Mouse (Mus musculus): ENCODE results near the gene Pygo2.

Gene Pygo2

DNA sequence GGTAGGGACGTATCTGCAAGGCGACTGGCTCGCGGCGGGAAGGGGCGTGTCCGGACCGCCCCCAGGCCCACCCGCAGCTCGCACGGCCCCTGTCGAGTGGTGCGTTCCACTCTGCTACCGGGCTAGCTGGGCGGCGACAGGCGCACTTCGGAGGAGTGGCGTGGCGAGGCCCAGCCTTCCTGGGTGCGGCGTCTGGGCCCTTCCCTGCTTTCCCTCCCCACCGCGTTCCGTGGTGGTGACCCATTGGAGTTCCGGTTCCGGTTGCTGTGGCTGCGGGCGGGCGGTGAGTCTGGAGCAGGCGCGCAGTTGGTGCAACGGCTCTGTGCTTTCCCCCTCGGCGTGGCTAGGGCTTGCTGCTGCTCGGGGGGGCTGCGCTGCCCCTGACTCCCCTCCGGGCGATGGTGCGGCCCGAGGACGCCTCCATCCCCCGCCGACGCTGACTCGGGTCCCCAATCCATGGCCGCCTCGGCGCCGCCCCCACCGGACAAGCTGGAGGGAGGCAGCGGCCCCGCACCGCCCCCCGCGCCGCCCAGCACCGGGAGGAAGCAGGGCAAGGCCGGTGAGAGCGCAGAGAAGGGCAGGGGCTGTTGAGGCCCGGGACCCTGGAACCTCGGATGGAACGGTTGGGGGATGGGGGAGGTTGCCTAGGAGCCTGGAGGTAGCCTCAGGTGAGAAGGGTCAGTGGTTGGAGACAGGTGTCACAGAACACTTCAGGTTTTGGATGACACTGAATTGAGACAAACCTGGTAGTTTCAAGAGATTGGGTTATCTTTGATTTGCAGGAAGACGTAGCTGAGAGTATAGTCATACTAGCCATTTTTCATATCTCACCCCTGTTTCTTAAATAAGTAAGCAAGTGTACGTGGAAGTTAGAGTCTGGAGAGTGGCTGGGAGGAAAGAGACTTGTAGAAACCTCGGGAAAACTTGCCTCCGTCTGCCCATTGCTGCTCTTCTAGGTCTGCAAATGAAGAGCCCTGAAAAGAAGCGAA is at the start of gene Pygo2:
Pygo2 (plus strand) TSS at position 44 of the 989 bp plus-strand sequence.
- peak; percentile 76 to 87 for DNase-seq (ENCODE audit: low spot score in 2 of 2)

DNA sequence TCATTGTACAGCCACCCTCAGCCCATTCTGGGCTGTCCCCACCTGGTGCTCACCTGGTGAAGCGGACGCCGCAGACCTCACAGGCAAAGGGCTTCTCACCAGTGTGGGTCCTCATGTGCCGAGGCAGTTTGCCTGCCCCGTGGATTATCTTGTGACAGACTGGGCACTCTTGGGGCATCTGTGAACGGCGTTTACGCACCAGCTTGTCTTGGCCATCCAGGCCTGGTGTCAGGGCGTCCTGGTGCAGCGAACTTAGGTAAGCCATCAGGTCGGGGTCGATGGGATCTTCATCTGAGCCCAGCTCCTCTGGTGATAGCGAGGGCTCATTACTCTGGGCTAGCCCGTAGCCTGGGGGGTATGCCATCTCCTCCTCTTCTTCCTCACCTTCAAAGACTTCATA is 49.7 kb upstream of the Pygo2 start:
- no peak for DNase-seq (ENCODE audit: low spot score in 2 of 2)

DNA sequence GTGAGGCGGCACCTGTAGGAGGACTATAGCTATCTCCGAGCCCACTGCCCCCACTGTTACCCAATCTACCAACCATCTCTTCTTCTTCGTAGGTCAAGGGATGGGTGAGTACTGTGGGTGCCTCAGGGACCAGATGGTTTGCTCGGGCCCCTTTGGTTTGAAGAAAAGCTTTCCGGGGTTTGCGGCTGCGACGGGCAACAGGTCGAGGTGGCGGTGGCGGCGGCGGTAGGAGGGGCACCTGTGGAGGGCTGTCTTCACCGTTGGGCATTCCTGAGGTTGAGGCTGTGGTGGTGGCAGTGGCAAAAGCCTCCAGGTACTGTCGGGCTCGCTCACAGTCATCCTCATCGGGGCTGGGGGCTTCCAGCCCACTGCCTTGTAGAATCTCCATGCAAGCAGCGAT is 49.3 kb upstream of the Pygo2 start:
- no peak for DNase-seq (ENCODE audit: low spot score in 2 of 2)

DNA sequence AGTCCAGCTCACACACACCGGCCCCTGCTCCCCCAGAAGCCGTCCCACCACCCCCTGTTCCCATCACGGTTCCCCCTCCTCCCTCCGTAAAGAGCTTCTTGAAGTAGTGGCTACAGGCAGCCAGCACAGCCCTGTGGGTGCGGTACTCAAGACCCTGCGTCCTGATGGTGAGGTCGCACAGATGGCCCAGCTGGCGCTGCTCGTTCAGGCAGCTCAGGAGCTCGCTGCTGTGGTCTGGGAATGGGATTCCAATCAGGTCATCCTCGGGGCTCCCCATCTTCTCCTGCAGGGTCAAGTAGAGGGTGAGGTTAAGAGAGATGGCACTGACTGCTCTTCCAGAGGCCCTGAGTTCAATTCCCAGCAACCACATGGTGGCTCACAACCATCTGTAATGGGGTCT is 48.8 kb upstream of the Pygo2 start:
- no peak for DNase-seq (ENCODE audit: low spot score in 2 of 2)

DNA sequence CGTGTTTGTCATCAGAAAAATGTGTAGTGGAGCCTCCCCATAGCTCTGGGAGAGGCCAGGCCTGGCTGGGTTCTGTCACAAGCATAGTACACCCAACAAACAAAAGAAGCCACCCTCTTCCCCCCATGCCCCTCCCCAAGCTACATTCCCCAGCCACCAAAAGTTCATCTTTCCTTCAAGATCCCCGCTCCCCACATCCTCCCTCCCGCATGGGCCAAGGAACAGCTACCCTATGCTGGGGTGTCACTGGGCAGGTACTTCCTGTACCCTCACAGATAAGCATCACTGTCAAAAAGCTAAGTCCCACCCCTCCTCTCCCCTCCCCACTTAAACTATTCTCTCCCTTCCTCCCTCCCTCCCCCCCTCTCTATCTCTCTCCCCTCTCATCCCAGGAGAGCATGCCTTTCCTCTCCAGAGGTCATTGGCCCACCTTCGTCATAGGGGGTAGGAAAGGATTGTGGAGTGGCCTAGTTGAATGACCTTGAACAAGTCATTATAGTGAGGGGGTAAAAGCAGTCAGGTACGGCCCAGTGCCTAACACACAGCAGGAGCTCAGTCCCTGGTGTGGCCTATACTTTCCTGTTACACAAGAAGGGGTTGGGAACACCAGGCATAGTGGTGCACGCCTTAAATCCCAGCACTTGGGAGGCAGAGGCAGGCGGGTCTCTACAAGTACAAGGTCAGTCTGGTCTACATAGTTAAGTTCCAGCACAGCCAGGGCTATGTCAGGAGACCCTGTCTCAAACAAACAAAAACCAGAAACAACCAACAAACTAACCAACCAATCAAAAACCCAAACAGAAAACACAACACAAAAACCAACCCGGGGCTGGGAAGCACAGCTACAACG is 47.8 kb upstream of the Pygo2 start:
- DNase-seq (ENCODE audit: low spot score in 2 of 2): no peak

DNA sequence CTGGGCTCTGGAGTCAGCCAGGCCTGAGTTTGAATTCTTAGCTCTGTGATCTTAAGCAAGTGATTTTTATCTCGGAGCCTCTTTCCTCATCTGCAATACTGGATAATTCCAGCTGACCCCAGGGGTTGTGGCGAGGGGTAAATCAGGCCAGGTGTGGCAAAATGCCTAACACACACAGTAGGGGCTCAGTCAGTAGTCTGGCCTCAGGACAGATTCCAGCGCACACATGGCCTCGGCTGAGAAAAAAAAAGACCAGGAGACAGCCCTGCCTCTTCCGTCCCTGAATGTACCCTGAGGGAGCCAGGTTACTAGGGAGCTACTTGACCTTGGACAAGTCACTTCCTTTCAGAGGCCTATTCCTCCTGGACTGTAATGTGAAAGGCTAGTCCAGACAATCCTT is 47.1 kb upstream of the Pygo2 start:
- DNase-seq (ENCODE audit: low spot score in 2 of 2): no peak

DNA sequence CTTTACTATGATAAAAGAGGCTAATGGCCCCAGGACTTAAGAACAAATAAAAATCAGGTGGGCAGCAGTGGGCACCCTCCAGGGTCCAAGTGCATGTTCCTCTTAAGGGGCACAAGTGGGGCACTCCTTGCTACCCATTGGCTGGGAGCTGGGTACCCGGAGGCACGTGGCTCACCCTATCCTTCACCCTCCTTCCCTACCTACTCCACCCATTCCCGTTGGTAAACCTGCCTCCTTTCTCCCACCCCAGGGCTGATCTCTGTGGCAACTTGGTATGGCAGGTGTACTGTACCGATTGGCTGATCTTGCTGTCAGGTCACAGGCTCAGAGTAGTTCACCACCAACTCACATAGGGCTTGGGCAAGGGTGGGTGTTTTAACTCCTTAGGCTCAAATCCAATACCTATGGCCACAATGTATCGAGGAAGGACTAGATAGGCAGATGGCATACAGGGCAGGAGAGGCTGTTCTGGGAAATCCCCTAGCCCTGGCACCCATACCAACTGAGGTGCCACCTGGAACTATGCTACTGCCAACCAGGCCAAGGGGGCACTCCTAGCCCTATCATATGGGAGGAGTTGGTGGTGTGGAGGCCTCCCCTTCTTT is 46.3 kb upstream of the Pygo2 start:
- DNase-seq (ENCODE audit: low spot score in 2 of 2): no peak

DNA sequence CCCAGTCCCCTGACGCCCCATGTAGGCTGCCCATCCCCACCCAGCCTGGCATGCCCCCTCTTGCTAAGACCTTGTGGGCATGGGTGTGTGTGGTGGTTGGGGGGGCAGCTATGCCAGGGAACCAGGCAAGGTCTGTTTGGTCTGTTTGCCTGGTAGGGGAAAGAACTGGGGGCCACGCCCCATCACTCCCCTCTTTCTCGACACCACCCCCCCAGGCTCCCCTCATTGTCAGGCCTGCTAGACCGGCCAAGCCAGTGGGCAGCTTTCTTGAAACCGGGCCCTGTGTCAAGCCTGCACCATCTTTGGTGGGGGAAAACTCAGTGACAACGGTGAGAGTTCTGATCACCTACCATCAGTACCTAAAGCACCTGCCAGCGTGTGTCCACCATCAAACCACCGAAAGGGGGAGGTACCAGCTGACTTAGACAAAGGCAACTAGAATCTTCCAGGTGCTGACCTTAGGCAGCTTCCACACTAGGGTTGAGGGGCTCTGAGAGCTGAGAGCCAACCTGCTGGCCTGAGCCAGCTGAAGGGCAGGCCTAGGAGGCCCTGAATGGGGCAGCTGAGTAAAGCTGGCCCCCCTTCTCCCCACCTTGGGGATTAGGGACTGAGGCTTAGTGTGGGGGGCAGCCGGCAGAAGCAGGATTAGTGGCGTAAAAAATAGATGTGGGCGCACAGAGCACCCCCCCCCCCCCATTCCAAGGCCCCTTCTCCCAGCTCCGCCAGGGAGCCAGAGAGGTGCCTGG is 45.5 kb upstream of the Pygo2 start:
- no peak for DNase-seq (ENCODE audit: low spot score in 2 of 2)

DNA sequence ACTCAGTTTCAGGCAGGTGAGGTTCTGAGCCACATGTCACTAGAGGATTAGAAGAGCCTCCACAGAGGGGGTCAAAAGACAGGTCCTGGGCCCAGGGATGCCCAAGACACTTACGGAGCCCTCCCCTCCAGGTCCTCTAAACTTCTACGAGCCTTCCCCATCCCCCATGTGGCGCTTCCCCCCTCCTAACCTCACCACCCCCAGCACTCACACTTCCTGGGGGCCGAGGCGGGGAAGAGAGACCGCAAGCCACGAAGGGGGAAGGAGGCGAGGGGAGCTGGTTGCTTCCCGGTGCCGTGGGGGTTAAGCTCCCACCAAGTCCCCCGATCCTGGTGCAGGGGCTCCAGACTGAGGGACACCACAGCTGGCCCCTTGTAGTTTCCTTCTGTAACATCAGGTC is 44.6 kb upstream of the Pygo2 start:
- DNase-seq (ENCODE audit: low spot score in 2 of 2): no peak

DNA sequence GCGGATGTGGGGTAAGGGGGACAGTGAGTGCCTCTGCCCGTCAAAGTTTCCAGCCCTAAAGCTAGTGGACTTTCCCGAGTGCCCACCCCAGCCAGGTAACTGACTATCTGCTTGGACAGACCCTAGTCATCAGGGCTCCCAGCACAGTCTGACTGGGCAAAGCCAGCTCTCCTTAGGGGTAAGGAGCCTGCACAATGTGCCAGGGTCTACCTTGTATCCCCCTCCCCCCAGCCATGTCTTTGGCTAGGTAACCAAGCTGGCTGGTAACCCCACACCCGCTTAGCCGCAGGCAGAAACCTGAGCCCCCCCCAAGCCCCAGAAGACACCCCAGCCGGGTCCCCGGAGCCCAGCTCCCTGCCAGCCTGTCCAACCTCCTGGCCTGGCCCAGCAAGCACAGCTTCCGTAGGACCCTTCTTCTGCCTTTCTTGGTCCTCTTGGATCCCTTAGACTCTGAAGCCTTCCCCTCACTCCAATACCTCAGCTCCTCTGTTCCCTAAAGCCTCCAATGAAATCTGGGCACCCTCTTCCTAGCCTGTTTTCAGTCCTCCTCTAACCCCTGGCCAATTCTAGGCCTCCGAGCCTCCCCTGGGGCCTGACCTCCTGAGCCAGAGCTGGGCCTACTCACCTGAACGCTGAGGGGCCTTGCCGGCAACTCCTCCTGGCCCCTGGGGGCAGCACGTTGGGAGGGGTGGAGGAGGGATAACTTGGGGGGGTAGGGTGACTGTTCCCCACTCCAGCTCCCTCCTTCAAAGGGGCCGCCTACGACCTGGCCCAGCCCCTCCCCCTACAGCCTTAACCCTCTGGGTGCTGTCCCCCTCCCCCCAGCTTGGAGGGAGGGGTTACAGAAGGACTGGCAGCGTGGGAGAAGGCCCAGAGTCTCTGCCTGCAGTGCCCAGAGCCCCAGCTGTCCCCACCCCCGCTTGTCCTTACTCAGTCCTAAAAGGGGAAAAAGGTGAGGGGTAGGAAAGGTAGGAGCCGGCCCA is 43.3 kb upstream of the Pygo2 start:
- DNase-seq (ENCODE audit: low spot score in 2 of 2): no peak

DNA sequence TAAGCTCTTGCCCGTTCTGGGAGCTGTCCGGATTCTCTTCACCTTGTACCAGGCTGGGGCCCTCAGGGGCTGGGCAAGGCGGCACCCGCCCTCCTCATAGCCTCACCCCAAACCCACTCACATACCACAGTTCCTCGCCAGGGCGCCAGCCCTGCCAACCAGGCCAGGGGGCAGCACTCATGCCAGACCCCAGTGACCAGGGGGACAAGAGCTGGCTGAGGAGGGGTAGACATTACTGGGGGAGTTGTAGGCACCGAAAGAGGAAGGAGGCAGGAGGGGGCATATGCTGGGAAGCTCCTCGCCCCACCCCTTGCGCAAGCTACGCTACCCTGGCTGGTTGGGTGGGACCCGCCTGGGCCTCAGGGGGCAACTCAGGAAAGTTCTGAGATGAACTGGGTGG is 42.4 kb upstream of the Pygo2 start:
- no peak for DNase-seq (ENCODE audit: low spot score in 2 of 2)

DNA sequence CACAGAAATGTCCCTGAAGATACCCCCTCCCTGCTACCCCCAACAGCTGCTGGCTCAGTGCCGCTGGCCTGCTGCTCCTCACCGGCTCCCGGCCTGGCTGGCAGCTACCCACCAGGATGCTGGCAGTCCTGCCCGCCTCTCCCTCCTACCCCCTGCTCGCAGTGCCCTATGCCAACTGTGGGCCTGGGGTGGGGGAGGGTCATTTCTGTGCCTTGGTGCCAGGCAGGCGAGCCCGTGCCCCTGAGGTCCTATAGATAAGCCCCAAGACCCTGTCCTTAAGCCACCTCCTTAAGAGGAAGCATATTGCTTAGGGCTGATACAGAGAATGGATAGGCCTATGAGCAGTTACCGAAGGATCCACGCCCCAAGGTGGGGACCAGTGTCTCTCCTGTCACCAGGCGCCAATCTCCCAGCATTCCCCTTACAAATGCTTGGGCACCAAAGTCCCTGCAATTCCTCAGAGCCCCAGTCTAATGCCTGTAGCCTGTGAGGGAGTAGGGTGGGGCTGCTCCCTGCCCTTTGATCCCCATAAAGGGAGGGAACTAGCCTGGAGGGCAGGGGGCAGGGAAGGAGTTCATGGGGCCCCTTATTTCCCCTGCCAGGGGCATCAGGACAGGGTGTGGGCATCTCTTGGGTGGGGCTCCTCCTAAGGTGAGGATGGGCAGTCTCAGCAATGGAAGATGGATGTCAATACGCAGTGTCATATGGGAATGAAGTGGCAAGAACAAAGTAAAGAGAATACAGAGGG is 41.7 kb upstream of the Pygo2 start:
- no peak for DNase-seq (ENCODE audit: low spot score in 2 of 2)

DNA sequence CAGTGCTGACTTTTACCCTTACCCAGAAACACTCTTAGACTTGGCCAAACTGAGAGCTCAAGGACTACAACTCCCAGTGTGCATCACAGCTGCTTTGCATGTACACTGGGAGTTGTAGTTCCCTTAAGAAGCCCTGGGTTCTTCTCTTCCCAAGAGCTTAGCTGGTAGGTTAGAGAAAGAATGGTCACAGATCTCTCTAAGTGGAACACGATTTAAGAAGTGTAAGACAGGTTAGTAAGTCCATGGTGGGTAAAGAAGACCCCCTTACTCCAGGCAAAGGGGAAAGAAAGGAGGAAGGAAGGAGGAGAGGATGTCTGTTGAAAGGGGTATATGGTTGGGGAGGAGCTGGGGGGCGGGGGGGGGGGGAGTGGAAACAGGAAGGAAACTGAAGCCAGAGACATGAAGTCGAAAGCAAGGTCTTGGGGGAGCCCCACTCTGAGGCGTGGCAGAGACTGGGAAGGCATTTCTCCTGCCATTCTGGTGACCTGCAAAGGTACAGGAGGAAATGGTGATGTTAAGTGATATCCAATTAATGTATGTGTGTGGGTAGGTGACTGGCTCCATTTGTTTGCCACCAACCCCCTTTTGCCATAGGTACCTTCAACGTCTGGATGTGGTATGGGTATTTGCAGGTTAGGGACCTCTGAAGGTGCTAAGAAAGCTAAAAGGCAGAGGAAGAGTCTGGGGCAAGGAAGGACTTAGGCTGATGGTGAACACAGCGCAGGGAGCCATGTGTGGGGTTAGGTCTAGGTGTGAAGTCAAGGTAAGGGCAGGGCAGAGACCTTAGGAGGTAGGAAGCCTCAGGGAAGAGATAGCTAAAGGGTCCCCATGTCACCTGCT is 40.9 kb upstream of the Pygo2 start:
- peak in 1 of 2 experiments; percentile 36 for DNase-seq (ENCODE audit: low spot score in 2 of 2)

DNA sequence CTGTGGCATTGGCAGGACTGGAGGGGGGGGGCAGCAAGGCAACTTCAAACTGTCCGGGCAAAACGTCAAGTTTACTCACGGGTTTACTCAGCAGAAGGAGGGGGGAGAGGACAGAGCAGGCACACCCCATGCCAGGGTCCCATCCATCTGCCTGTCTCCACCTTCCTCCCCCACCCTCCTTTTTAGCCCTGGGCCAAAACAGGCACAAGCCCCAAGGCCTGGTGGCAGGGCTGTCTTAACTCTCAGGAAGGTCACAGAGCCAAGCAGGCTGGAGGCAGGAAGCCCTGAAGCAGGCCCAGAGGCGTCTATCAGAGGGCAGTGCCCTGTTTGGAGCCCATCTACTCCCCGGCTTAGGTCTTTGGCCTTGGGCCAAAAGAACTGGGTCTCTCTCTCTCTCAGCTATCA is 39.9 kb upstream of the Pygo2 start:
- DNase-seq (ENCODE audit: low spot score in 2 of 2): no peak

DNA sequence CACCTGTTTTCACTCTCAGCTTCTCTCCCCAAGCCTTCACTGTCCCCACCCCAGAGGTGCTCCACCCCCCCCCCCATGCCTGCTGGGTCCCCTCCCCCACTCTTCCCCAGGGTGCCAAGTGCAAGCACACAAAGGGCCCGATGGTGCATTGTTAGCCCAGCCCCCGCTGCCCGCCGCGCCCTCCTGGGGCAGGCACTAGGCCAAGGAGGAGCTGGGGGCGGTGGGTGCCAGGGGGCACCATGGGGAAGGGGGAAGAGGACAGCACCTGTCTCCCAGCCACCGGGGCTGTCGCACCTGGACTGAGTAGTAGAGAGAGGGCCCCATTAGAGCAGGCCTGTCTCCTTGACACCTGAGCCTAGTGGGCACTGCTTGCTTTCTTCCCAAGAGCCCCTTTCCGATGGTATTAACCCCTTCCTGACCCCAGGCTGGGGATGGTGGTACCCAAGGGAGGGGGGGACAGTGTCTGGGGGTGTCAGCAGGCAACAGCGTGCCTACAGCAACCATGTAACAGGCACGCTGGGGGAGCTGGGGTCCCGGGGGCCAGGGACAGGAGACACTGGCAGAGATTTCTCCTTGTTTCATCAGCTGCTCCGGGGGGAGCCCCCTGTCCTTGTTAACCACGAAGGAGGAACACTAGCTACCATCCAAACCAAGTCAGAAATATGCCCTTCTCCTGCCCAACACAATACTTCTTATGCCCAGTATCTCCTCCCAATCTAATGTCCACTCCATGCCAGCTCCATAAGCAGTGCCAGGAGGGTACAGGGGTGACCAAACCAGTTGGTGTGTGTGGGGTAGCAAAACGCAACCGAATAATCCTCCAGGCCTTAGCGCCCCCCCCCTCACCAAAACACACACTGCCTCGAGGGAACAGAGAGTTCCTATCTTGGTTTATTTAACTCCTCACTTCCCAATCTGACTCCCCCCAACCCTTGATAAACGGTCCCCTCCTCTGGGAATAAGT is 39.0 kb upstream of the Pygo2 start:
- no peak for DNase-seq (ENCODE audit: low spot score in 2 of 2)

DNA sequence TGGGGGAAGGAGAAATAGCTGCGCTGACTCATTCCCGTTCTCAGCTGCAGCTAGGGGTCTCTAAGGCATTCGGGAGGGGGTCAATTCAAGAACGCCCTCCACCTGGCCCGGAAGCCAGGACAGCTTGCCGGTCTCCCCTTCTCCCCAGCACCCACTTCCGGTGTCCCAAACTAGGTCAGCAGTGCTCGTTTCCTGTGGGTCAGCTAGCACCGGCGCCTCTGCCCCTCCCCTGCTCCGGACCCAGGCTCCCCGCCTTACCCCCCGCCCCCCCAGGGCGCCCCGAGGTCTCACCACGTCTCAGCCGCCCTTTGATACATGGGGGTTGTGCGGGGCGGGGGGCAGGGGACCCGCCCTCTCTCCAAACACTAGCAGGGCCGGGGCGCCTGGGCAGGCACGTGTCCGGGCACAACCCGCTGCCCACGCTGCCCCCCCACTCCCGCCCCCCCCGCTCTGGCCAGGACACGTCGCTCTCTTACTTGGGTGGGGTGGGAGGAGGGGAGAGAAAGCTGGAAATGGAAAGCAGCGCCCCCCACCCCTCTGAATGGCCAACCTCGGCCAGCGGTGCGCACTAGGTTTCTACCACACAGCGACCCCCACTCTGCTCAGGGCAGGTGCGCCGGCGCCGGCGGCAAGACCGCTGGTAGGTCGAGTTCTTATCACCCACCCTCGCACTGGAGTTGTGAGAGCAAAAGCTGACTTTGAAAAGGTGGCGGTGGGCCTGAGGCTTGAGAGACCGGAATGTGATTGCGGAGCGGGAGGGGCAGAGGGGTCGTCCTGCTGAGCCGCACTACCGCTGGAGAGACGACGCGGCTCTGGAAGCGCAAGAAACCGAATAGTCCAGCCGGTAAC is 38.1 kb upstream of the Pygo2 start:
- DNase-seq (ENCODE audit: low spot score in 2 of 2): peak; percentile 41 to 62

All from natural killer cell, adult 2 months (primary cell).